Mouse (Mus musculus) neural tube, embryonic 11.5 days (tissue): ENCODE measurements around the gene Ankrd42. TPM values are rescaled to one million over a fixed set of nuclear protein-coding genes. Genes with fewer than 3 reads are reported as not detected.

ENCODE experiments used
- ATAC-seq: fragments of 200-750 bp; cut with Nextera tagmentation; 2 replicates; pipeline ENCODE4 v1.8.0; 2017; ENCODE audit warnings: moderate number of reproducible peaks, mild to moderate bottlenecking, moderate TSS enrichment, moderate library complexity; ENCODE audit not compliant: insufficient read depth, low FRiP score, low TSS enrichment
- DNase-seq: peaks from one replicate; pipeline ENCODE4 v3.0.0-alpha.2; 2015; ENCODE audit warnings: low spot score
- H3K27ac ChIP-seq: fragments of 300-500 bp; sonication (generic); 2 replicates; pipeline ENCODE4 v1.5.1; 2014; ENCODE audit warnings: low read depth, mild to moderate bottlenecking, low read length
- H3K27me3 ChIP-seq: fragments of 300-500 bp; sonication (generic); 2 replicates; pipeline ENCODE4 v1.6.1; 2014; ENCODE audit warnings: mild to moderate bottlenecking, low read length, mixed read lengths; ENCODE audit not compliant: control insufficient read depth, insufficient read depth
- H3K36me3 ChIP-seq: fragments of 300-500 bp; sonication (generic); 2 replicates; pipeline ENCODE4 v1.6.1; 2014; ENCODE audit warnings: mild to moderate bottlenecking, low read length, moderate library complexity, mixed read lengths; ENCODE audit not compliant: control insufficient read depth, insufficient read depth
- H3K4me1 ChIP-seq: fragments of 300-500 bp; sonication (generic); 2 replicates; pipeline ENCODE4 v1.6.1; 2014; ENCODE audit warnings: low read length, mixed read lengths; ENCODE audit not compliant: control insufficient read depth, insufficient read depth
- H3K4me2 ChIP-seq: fragments of 300-500 bp; sonication (generic); 2 replicates; pipeline ENCODE4 v1.6.1; 2014; ENCODE audit warnings: low read depth, mild to moderate bottlenecking, moderate library complexity
- H3K4me3 ChIP-seq: fragments of 300-500 bp; sonication (generic); 2 replicates; pipeline ENCODE4 v1.5.1; 2014; ENCODE audit warnings: low read depth, low read length
- H3K9ac ChIP-seq: fragments of 300-500 bp; sonication (generic); 2 replicates; pipeline ENCODE4 v1.6.1; 2014; ENCODE audit warnings: mild to moderate bottlenecking, low read length
- H3K9me3 ChIP-seq: fragments of 300-500 bp; sonication (generic); 2 replicates; pipeline ENCODE4 v1.6.1; 2016; ENCODE audit warnings: low read length; ENCODE audit not compliant: control insufficient read depth
- WGBS: fragments of 180-500 bp; shearing (Covaris S2); extraction: QIAGEN DNeasy Blood & Tissue Kit; methylation state at CpG from one replicate; pipeline ENCODE4 v1.1.7; 2014; 5-methylcytosine and 5-hydroxymethylcytosine counted together
- polyA plus RNA-seq: library from polyadenylated mRNA; unstranded; fragments of >200 nt; fragmentation: Nextera tagmentation; extraction: Ambion mirVana; gene quantifications from 2 replicates; pipeline ENCODE4 v1.2.1, GENCODE M21; 2014

Ankrd42 gene
- polyA plus RNA-seq, 1 experiment from 2014 or later, result 10.0 TPM

- 85% methylated on average over 2 of the region's 2 CpGs for WGBS
- Histone ChIP-seq H3K36me3 (no peaks in the 10 kb centered on the region), H3K27me3 (no peaks in the 10 kb centered on the region), H3K9me3 (no peaks in the 10 kb centered on the region), H3K27ac (no peak overlapping the region), H3K4me3 (no peak overlapping the region), H3K9ac (no peak overlapping the region), H3K4me2 (no peak overlapping the region), H3K4me1 (no peaks in the 10 kb centered on the region)
- DNase-seq (no peak), ATAC-seq (no peak)
Measured at GRCm38 (mm10) chr7:92590842-92591241, 46.1 kb downstream of the Ankrd42 start.

- H3K36me3 ChIP-seq, result no peaks in the 10 kb centered on the region
- no peak overlapping the region for H3K4me3 ChIP-seq
- no peak overlapping the region for H3K9ac ChIP-seq
- no peaks in the 10 kb centered on the region for H3K9me3 ChIP-seq
- H3K27ac ChIP-seq, result no peak overlapping the region
- 94% methylated on average over 7 of the region's 7 CpGs for WGBS
- H3K4me2 ChIP-seq, result no peak overlapping the region
- no peaks in the 10 kb centered on the region for H3K27me3 ChIP-seq
- ATAC-seq (no peak), DNase-seq (no peak)
- no peaks in the 10 kb centered on the region for H3K4me1 ChIP-seq
Measured at GRCm38 (mm10) chr7:92589986-92590385, 47.0 kb downstream of the Ankrd42 start.

- Histone ChIP-seq H3K4me1 (no peaks in the 10 kb centered on the region), H3K9ac (no peak overlapping the region), H3K9me3 (no peaks in the 10 kb centered on the region), H3K36me3 (0 out of 2 replicates have a peak, but pooled peaks cover 2% of the 10 kb centered on the region), H3K27ac (no peak overlapping the region), H3K4me3 (no peak overlapping the region), H3K27me3 (no peaks in the 10 kb centered on the region), H3K4me2 (no peak overlapping the region)
- ATAC-seq (no peak), DNase-seq (no peak)
- 94% methylated on average over 7 of the region's 7 CpGs for WGBS
Measured at GRCm38 (mm10) chr7:92583567-92583966, 53.4 kb downstream of the Ankrd42 start.

GRCm38 (mm10) chr7:92580491-92581207, 56.3 kb downstream of the Ankrd42 start:
- Histone ChIP-seq H3K27me3 (no peaks in the 10 kb centered on the region), H3K9ac (no peak overlapping the region), H3K4me1 (no peaks in the 10 kb centered on the region), H3K4me3 (no peak overlapping the region), H3K9me3 (no peaks in the 10 kb centered on the region), H3K4me2 (no peak overlapping the region), H3K27ac (no peak overlapping the region), H3K36me3 (0 out of 2 replicates have a peak, but pooled peaks cover 2% of the 10 kb centered on the region)
- 93% methylated on average over 5 of the region's 5 CpGs for WGBS
- DNase-seq (no peak), ATAC-seq (no peak)

- no peak for DNase-seq
- H3K9me3 ChIP-seq, result no peaks in the 10 kb centered on the region
- H3K27me3 ChIP-seq, result no peaks in the 10 kb centered on the region
- H3K4me1 ChIP-seq, result no peaks in the 10 kb centered on the region
- no peak overlapping the region for H3K4me2 ChIP-seq
- no peak overlapping the region for H3K9ac ChIP-seq
- H3K36me3 ChIP-seq, result no peaks in the 10 kb centered on the region
- H3K27ac ChIP-seq, result no peak overlapping the region
- H3K4me3 ChIP-seq, result no peak overlapping the region
- ATAC-seq, result no peak
- WGBS, result 93% methylated on average over 1 of the region's 1 CpGs
Measured at GRCm38 (mm10) chr7:92566775-92567174, 70.2 kb downstream of the Ankrd42 start.

GRCm38 (mm10) chr7:92560986-92561876, 75.7 kb downstream of the Ankrd42 start, which contains the start of gene Ccdc90b:
Ccdc90b (plus strand) TSS chr7:92561149.
- Histone ChIP-seq H3K9ac (peak within 1 kb of the TSS; percentile 79), H3K4me3 (peak within 1 kb of the TSS; percentile 77), H3K4me1 (no peaks in the 10 kb centered on the region), H3K27ac (peak within 1 kb of the TSS; percentile 81), H3K36me3 (no peaks in the 10 kb centered on the region), H3K4me2 (peak within 1 kb of the TSS; percentile 51), H3K27me3 (no peaks in the 10 kb centered on the region), H3K9me3 (no peaks in the 10 kb centered on the region)
- peak; percentile 92 for DNase-seq
- ATAC-seq, result peak; percentile 96
- under 1% methylated on average over 60 of the region's 60 CpGs for WGBS

- no peaks in the 10 kb centered on the region for H3K27me3 ChIP-seq
- no peaks in the 10 kb centered on the region for H3K36me3 ChIP-seq
- ATAC-seq (no peak), DNase-seq (no peak)
- no peaks in the 10 kb centered on the region for H3K9me3 ChIP-seq
- WGBS, result 95% methylated on average over 2 of the region's 2 CpGs
- no peak overlapping the region for H3K4me3 ChIP-seq
- no peak overlapping the region for H3K9ac ChIP-seq
- H3K4me1 ChIP-seq, result no peaks in the 10 kb centered on the region
- no peak overlapping the region for H3K4me2 ChIP-seq
- no peak overlapping the region for H3K27ac ChIP-seq
Measured at GRCm38 (mm10) chr7:92558744-92559143, 78.2 kb downstream of the Ankrd42 start.

GRCm38 (mm10) chr7:92550990-92551392, 86.0 kb downstream of the Ankrd42 start:
- H3K9me3 ChIP-seq, result no peaks in the 10 kb centered on the region

More at GRCm38 (mm10) chr7:92550990-92551392, 86.0 kb downstream of the Ankrd42 start:
- no peak overlapping the region for H3K27ac ChIP-seq
- H3K4me1 ChIP-seq, result no peaks in the 10 kb centered on the region
- 50% methylated on average over 4 of the region's 4 CpGs for WGBS
- H3K4me2 ChIP-seq, result no peak overlapping the region
- H3K36me3 ChIP-seq, result no peaks in the 10 kb centered on the region
- H3K4me3 ChIP-seq, result no peak overlapping the region
- no peak overlapping the region for H3K9ac ChIP-seq
- peak; percentile 53 for DNase-seq
- H3K27me3 ChIP-seq, result no peaks in the 10 kb centered on the region
- peak; percentile 60; the same call in 1 of the 2 replicates for ATAC-seq
